Mouse (Mus musculus) frontal cortex, postnatal 25 days (tissue): ENCODE measurements around the gene Dnah12.
A peak's percentile ranks its signal among the peaks of the same experiment; 100 is the strongest.
"Not testable (repeated sequence)": the region's sequence is repeated elsewhere in the genome, so short reads cannot be mapped to it uniquely, and the experiment has no call there.

Source experiments
- DNase-seq, 2 experiments: peaks; one replicate each; pipeline ENCODE4 v3.0.0; 2022; ENCODE audit warnings: low spot score in 2 of 2

The Dnah12 gene

GRCm38 (mm10) chr14:26881700-26882099 lies 188.6 kb downstream of the Dnah12 start:
- no peak for DNase-seq

GRCm38 (mm10) chr14:26887244-26887643 lies 194.2 kb downstream of the Dnah12 start:
- no peak for DNase-seq

- no peak for DNase-seq
Measured at GRCm38 (mm10) chr14:26890777-26891176, 197.7 kb downstream of the Dnah12 start.

- no peak for DNase-seq
Measured at GRCm38 (mm10) chr14:26894392-26894791, 201.3 kb downstream of the Dnah12 start, which contains the start of gene Asb14. TSS of gene Asb14 (plus strand) at chr14:26894557.

GRCm38 (mm10) chr14:26899490-26899889 lies 206.4 kb downstream of the Dnah12 start:
- DNase-seq, result no peak

GRCm38 (mm10) chr14:26900893-26901292 lies 207.8 kb downstream of the Dnah12 start:
- no peak for DNase-seq

- no peak for DNase-seq
Measured at GRCm38 (mm10) chr14:26907401-26907800, 214.3 kb downstream of the Dnah12 start.

- DNase-seq, result not testable (repeated sequence)
Measured at GRCm38 (mm10) chr14:26910461-26910860, 217.4 kb downstream of the Dnah12 start.

- DNase-seq, result no peak
Measured at GRCm38 (mm10) chr14:26911201-26911600, 218.1 kb downstream of the Dnah12 start.

GRCm38 (mm10) chr14:26911826-26912225 lies 218.8 kb downstream of the Dnah12 start:
- DNase-seq, result no peak

- peak in 1 of 2 experiments; percentile 8 for DNase-seq
Measured at GRCm38 (mm10) chr14:26913681-26914268, 220.7 kb downstream of the Dnah12 start.

GRCm38 (mm10) chr14:26919310-26919709 lies 226.2 kb downstream of the Dnah12 start:
- DNase-seq, result no peak

GRCm38 (mm10) chr14:26923702-26924421 lies 230.8 kb downstream of the Dnah12 start:
- DNase-seq, result no peak

GRCm38 (mm10) chr14:26934891-26935290 lies 241.8 kb downstream of the Dnah12 start:
- DNase-seq, result no peak

- no peak for DNase-seq
Measured at GRCm38 (mm10) chr14:26935558-26935957, 242.5 kb downstream of the Dnah12 start.
